Mouse (Mus musculus): ENCODE measurements around the gene Olfr1079.
"Not testable (repeated sequence)": the region's sequence is repeated elsewhere in the genome, so short reads cannot be mapped to it uniquely, and the experiment has no call there.

Olfr1079 gene

DNA sequence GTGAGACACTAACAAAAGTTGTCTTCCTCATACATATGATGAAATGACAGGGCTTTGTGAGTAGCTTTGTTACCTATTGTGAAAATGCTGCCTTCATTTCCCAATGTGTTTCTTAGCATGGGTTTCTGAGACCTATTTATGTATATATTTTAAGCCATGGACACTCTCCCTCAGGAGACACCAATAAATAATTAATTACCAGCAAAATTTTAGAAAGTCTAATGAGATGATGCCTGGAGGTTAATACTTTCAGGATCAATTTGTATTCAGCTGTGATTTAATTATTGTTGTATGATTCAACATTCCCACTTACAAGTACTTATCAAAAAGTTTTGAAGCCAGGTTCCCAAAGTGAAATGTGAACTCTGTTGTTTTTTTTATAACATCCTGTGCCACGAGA, at the start of gene Olfr1079:
TSS of gene Olfr1079 (minus strand) at position 101 of the 400 bp plus-strand sequence.
- in situ Hi-C loops (cut with MboI; ENCODE audit: unreplicated experiment in 2 of 2): no loop called here

DNA sequence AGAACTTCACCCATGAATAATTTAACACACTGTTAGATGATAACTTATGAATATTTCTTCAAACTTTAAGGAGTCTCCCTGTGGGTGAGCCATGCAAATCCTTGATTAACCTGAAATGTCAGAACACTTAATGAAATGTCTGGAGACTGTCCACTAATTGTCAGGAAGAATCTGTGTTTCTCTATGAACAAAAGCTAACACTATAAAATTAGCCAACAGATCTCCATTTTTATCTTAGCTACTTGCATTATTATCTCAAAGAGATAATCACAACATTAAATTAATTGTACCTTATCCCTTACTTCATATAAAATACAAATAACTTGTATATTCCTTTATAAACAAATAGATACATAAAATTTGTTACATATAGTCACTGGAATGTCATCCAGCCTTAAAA, 15.9 kb upstream of the Olfr1079 start, which contains the start of gene Olfr1080:
TSS of gene Olfr1080 (minus strand) at position 101 of the 400 bp plus-strand sequence.
- in situ Hi-C loops (cut with MboI; ENCODE audit: unreplicated experiment in 2 of 2): not testable (repeated sequence)

DNA sequence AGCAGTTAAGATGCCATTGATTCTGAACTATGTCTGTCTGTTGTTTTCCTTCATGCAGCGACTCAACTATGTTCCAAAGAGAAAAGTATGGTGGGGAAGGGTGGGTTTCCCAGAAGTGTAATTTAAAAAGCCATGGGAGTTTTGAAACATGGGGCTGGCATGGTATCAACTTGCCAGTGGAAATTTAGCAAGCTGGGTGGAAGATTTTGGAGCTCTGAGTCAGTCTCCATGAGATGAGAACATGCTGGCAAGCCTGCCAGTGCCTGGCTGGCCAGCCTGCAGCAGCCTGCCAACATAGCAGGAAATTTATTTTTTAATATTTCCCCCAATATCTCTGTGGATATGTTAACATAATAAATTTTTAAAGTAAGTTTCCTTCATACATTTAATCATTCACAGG, 11.3 kb downstream of the Olfr1079 start:
- in situ Hi-C loops (cut with MboI; ENCODE audit: unreplicated experiment in 2 of 2): no loop called here

DNA sequence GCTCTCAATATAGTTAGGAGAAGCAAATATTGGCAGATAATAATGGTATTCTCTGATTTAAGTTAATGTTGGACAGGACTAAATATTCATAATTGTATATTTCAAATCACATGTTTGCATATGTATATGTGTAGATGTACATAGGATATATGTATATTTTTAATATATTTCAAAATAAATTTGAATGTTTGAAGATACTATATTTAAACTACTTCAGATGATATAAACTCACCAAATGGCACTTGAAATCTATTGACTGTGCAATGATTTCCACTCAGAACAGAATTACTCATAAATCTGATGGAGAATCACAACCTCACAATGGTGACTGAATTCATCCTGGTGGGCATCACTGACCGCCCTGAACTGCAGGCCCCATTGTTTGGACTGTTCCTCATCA, 34.1 kb downstream of the Olfr1079 start, which contains the start of gene Olfr1076:
TSS of gene Olfr1076 (plus strand) at position 301 of the 400 bp plus-strand sequence.
- in situ Hi-C loops (cut with MboI; ENCODE audit: unreplicated experiment in 2 of 2): no loop called here

DNA sequence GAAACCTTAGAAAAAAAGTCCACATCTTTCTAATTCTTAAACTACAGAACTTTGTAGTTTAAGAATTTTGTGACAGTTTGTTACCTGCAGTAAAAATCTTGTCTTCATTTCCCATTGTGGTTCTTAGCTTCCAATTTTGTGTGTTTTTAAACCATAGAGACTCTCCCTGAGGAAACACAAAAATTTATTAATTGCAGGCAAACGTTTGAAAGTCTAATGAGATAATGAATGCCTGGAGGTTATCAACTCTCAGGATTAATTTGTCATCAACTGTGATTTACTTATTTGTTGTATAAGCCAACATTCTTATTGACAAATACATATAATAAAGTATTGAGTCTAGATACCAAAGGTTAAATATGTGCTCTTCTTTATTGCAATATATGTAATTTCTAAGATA, 55.0 kb downstream of the Olfr1079 start, which contains the start of gene Olfr228:
TSS of gene Olfr228 (minus strand) at position 101 of the 400 bp plus-strand sequence.
- in situ Hi-C loops (cut with MboI; ENCODE audit: unreplicated experiment in 2 of 2): no loop called here

Measured in v-Abl transformed pro-B cells (cell line).